Mouse (Mus musculus): ENCODE measurements around the gene Enoph1.

- no peak for TF ChIP-seq ETS1 (conservative IDR thresholded peaks at IDR 0.05; ENCODE audit: low read depth, low read length)
- no peak for TF ChIP-seq E2F4 (IDR thresholded peaks at IDR 0.05; ENCODE audit: insufficient replicate concordance, low read depth, low read length)
- no peak for TF ChIP-seq CHD2 (IDR thresholded peaks at IDR 0.05; ENCODE audit: low read length)
- no peak for TF ChIP-seq CTCF (conservative IDR thresholded peaks at IDR 0.05 in 1 of 2, IDR thresholded peaks at IDR 0.05 in 1 of 2; ENCODE audit: low read depth in 2 of 2, low read length in 2 of 2)
- no peak for TF ChIP-seq CHD1 (IDR thresholded peaks at IDR 0.05; ENCODE audit: low read depth, low read length)
- no peak for TF ChIP-seq TCF12 (IDR thresholded peaks at IDR 0.05; ENCODE audit: low read depth, low read length)
- no peak for TF ChIP-seq HCFC1 (IDR thresholded peaks at IDR 0.05; ENCODE audit: low read depth, low read length)
- no peak for TF ChIP-seq EP300 (IDR thresholded peaks at IDR 0.05; ENCODE audit: low read length)
- no peak for TF ChIP-seq ZKSCAN1 (IDR thresholded peaks at IDR 0.05; ENCODE audit: borderline replicate concordance, low read depth, low read length)
- TF ChIP-seq MEF2A (IDR thresholded peaks at IDR 0.05; ENCODE audit: borderline replicate concordance, low read depth, low read length): no peak
- TF ChIP-seq MYC (IDR thresholded peaks at IDR 0.05; ENCODE audit: low read depth, low read length): no peak
- no peak for TF ChIP-seq NRF1 (IDR thresholded peaks at IDR 0.05; ENCODE audit: low read depth, low read length)
Observed at GRCm38 (mm10) chr5:100060876-100061275, 21.1 kb downstream of the Enoph1 start.

Measured in CH12.LX (cell line).